Mouse (Mus musculus) naive thymus-derived CD4-positive, alpha-beta T cell, adult 2 months (primary cell): ENCODE data around the gene Elmo2.

Source experiments
- DNase-seq: peaks from one replicate; pipeline ENCODE4 v3.0.0-alpha.2; 2011; ENCODE audit warnings: low read depth

The Elmo2 gene

GRCm38 (mm10) chr2:165326304-165327190 is at the start of gene Elmo2:
Gene Elmo2 (minus strand): TSS chr2:165326479.
- peak; percentile 99 for DNase-seq

- no peak for DNase-seq
These were observed 49.7 kb upstream of the Elmo2 start for GRCm38 (mm10) chr2:165376001-165376400.

- no peak for DNase-seq
These were observed 49.2 kb upstream of the Elmo2 start for GRCm38 (mm10) chr2:165375478-165375877.

GRCm38 (mm10) chr2:165371066-165371465 is 44.8 kb upstream of the Elmo2 start:
- no peak for DNase-seq

- DNase-seq, result no peak
These were observed 44.1 kb upstream of the Elmo2 start for GRCm38 (mm10) chr2:165370348-165370747.

- DNase-seq, result no peak
These were observed 42.2 kb upstream of the Elmo2 start, which contains the start of gene Zfp663 for GRCm38 (mm10) chr2:165368496-165368895. Gene Zfp663 (minus strand): TSS chr2:165368729.

- no peak for DNase-seq
These were observed 41.7 kb upstream of the Elmo2 start for GRCm38 (mm10) chr2:165367868-165368439.

GRCm38 (mm10) chr2:165367047-165367520 is 40.8 kb upstream of the Elmo2 start:
- DNase-seq, result peak; percentile 32

- peak; percentile 66 for DNase-seq
These were observed 38.2 kb upstream of the Elmo2 start for GRCm38 (mm10) chr2:165364334-165365091.

- no peak for DNase-seq
These were observed 37.0 kb upstream of the Elmo2 start for GRCm38 (mm10) chr2:165363282-165363681.

- DNase-seq, result peak; percentile 72
These were observed 34.6 kb upstream of the Elmo2 start for GRCm38 (mm10) chr2:165360861-165361260.

- DNase-seq, result no peak
These were observed 25.7 kb upstream of the Elmo2 start for GRCm38 (mm10) chr2:165351828-165352513.

- DNase-seq, result no peak
These were observed 23.2 kb upstream of the Elmo2 start for GRCm38 (mm10) chr2:165349466-165349865.

GRCm38 (mm10) chr2:165346180-165346579 is 19.9 kb upstream of the Elmo2 start:
- DNase-seq, result no peak

GRCm38 (mm10) chr2:165337191-165337590 is 10.9 kb upstream of the Elmo2 start:
- no peak for DNase-seq

GRCm38 (mm10) chr2:165332610-165333210 is 6.4 kb upstream of the Elmo2 start:
- DNase-seq, result no peak

- DNase-seq, result no peak
These were observed 3.4 kb upstream of the Elmo2 start for GRCm38 (mm10) chr2:165329703-165330102.

GRCm38 (mm10) chr2:165328746-165329145 is 2.5 kb upstream of the Elmo2 start:
- DNase-seq, result no peak

- no peak for DNase-seq
These were observed 1.1 kb upstream of the Elmo2 start for GRCm38 (mm10) chr2:165327386-165327785.

GRCm38 (mm10) chr2:165325521-165326303 is 567 bp downstream of the Elmo2 start:
- DNase-seq, result peak; percentile 45

GRCm38 (mm10) chr2:165323928-165324327 is 2.4 kb downstream of the Elmo2 start:
- DNase-seq, result no peak
